Mouse (Mus musculus) cortical plate, adult 2 months (tissue): ENCODE data around the gene Apold1.

Experiments used
- CTCF ChIP-seq: fragments of 200-500 bp; IDR thresholded peaks from 2 replicates; pipeline ENCODE4 v1.5.1; 2011; ENCODE audit warnings: mild to moderate bottlenecking, control low read depth, low read length; ENCODE audit not compliant: insufficient read depth; ENCODE audit errors: extremely low read depth
- POLR2A ChIP-seq: fragments of 200-500 bp; IDR thresholded peaks from 2 replicates; pipeline ENCODE4 v1.6.1; 2011; ENCODE audit warnings: mild to moderate bottlenecking, low read length, control low read depth; ENCODE audit not compliant: insufficient read depth; ENCODE audit errors: extremely low read depth

DNA sequence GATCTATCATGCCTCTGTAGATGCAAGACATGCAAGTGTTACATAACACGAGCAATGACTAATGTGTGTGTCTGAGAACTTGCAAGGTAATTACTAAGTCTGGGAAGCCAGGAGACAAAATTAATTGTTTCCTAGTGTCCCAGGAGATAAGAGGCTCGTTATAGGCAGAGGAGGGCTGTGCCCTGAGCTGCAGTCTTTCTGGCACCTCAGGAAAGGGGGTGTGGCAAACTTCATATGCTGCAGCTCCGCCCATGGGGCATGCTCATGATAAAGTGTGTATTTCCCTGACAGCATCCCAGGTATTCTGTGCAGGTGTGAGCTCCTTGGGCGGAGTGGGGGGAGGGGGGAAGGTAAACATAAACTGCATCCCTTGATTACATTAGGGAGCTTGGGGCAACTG is 9.4 kb upstream of the Apold1 start:
- TF ChIP-seq POLR2A: no peak
- no peak for TF ChIP-seq CTCF
